Mouse (Mus musculus): Measurements from ENCODE around the gene Sv2c. TPM values are rescaled to one million over a fixed set of nuclear protein-coding genes. Genes with fewer than 3 reads are reported as not detected.
A peak's percentile ranks its signal among the peaks of the same experiment; 100 is the strongest.

Gene Sv2c
- polyA plus RNA-seq, 1 experiment: 12.0 TPM

GRCm38 (mm10) chr13:96008975-96009374, 123.4 kb downstream of the Sv2c start:
- Histone ChIP-seq H3K4me1 (ENCODE audit: control insufficient read depth, insufficient read depth, low read length) (no peaks in the 10 kb centered on the region), H3K27ac (ENCODE audit: insufficient read depth, low read length) (no peak overlapping the region), H3K4me3 (ENCODE audit: insufficient read depth, low read length) (no peak overlapping the region)
- no peak for TF ChIP-seq CTCF (IDR thresholded peaks at IDR 0.05; ENCODE audit: extremely low read depth, insufficient read depth, low read length)
- TF ChIP-seq POLR2A (IDR thresholded peaks at IDR 0.05; ENCODE audit: extremely low read depth, insufficient read depth, low read length): no peak

DNA sequence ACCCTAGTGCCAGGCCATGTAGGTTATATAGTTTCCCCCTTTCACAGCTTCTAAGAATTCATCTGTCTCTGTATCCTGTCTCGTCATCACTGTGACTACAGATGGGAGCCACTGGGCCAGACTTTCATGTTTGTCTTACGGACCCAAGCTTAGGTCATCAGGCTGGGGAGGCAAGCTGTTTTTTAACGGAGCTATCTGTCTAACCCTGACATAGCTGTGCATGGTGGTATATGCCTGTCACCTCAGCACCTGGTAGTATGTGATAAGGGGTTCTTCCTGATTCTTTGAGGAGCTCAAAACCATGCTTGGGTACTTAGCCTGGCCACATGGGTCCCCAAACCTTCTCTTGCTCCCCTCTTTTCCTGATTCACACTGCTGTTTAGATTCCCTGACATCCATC, 124.2 kb downstream of the Sv2c start:
- no peak overlapping the region for H3K27ac ChIP-seq (ENCODE audit: insufficient read depth, low read length)
- no peaks in the 10 kb centered on the region for H3K4me1 ChIP-seq (ENCODE audit: control insufficient read depth, insufficient read depth, low read length)
- TF ChIP-seq CTCF (IDR thresholded peaks at IDR 0.05; ENCODE audit: extremely low read depth, insufficient read depth, low read length) (no peak), POLR2A (IDR thresholded peaks at IDR 0.05; ENCODE audit: extremely low read depth, insufficient read depth, low read length) (no peak)
- no peak overlapping the region for H3K4me3 ChIP-seq (ENCODE audit: insufficient read depth, low read length)

DNA sequence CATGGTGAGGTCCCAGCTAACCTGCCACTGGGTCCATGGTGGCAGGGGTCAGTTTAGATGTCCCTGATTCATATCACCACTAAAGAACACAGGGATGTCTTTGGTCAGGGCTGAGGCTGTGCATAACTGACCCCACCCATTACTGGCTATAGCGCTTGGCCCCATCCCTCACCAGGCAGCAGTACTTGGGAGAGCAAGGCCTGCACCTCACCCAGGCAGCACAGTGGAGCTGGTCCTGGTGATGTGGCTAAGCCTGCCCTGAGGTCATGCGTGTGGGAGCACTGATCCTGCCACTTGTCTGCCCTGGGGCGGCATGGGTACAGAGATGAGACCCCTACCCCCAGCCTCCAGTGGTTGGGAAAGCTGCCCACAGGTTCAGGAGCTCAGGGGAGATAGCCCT, 128.8 kb downstream of the Sv2c start:
- no peak overlapping the region for H3K27ac ChIP-seq (ENCODE audit: insufficient read depth, low read length)
- TF ChIP-seq CTCF (IDR thresholded peaks at IDR 0.05; ENCODE audit: extremely low read depth, insufficient read depth, low read length) (no peak), POLR2A (IDR thresholded peaks at IDR 0.05; ENCODE audit: extremely low read depth, insufficient read depth, low read length) (no peak)
- H3K4me1 ChIP-seq (ENCODE audit: control insufficient read depth, insufficient read depth, low read length): no peaks in the 10 kb centered on the region
- H3K4me3 ChIP-seq (ENCODE audit: insufficient read depth, low read length): no peak overlapping the region

DNA sequence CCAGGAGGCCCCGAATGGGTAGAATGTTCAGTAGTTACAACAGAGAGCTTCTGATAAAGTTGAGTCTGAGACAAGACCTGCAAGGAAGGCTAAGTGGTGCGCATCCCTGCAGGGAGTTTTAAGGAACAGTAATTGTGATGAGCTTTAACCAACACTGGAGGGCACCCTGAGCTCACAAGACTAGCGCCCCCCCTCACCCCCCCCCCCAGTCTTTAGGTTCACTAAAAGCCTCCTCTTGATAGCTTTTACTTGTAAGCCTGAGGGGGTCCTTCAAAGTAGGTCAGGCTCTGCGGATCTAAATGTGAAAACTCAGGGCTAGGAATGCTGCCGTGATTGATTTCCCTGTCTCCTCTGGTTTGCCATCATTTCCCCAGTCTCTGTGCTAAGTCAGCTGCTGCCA, 129.9 kb downstream of the Sv2c start:
- no peak overlapping the region for H3K4me3 ChIP-seq (ENCODE audit: insufficient read depth, low read length)
- no peak overlapping the region for H3K27ac ChIP-seq (ENCODE audit: insufficient read depth, low read length)
- TF ChIP-seq POLR2A (IDR thresholded peaks at IDR 0.05; ENCODE audit: extremely low read depth, insufficient read depth, low read length) (no peak), CTCF (IDR thresholded peaks at IDR 0.05; ENCODE audit: extremely low read depth, insufficient read depth, low read length) (peak; percentile 23; the same call in 1 of the 2 replicates)
- H3K4me1 ChIP-seq (ENCODE audit: control insufficient read depth, insufficient read depth, low read length): no peaks in the 10 kb centered on the region

DNA sequence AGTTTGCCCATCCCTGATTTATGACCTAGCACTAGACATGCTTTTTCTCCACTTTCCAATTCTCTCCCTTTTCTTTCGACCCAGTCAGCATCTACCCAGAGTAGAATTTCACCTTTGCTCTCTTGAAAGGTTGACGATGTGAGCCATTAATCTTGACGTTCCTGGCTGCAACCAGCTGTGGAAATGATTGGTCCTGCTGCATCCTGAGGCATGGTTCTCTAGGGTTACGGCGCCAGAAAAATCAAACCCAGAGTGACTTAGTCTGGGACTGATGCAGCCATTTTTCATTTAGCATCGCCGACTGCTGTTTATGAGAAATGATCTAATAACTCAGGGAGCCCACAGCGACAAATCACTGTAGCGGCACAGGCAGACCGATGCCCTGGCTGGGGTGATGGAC, 133.0 kb downstream of the Sv2c start:
- TF ChIP-seq CTCF (IDR thresholded peaks at IDR 0.05; ENCODE audit: extremely low read depth, insufficient read depth, low read length) (no peak), POLR2A (IDR thresholded peaks at IDR 0.05; ENCODE audit: extremely low read depth, insufficient read depth, low read length) (no peak)
- Histone ChIP-seq H3K4me1 (ENCODE audit: control insufficient read depth, insufficient read depth, low read length) (no peaks in the 10 kb centered on the region), H3K27ac (ENCODE audit: insufficient read depth, low read length) (no peak overlapping the region), H3K4me3 (ENCODE audit: insufficient read depth, low read length) (no peak overlapping the region)

DNA sequence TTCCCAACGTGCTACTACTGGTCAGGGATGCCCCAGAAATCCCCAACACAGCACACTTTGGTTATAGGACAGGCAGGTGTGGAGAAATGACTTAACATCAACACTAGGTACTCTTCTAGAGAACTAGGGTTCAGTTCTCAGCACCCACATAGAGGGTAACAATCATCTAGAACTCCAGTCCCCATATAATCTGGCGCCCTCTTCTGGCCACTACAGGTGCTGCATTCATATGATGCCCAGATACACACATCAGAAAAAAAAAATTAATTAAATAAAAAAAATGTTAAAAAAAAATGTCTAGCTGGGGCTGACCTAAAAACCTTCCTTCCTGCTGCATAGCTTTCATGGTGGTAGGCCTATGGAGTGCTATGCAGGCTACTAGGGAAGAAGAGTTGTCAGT, 135.1 kb downstream of the Sv2c start:
- Histone ChIP-seq H3K4me1 (ENCODE audit: control insufficient read depth, insufficient read depth, low read length) (no peaks in the 10 kb centered on the region), H3K27ac (ENCODE audit: insufficient read depth, low read length) (no peak overlapping the region), H3K4me3 (ENCODE audit: insufficient read depth, low read length) (no peak overlapping the region)
- no peak for TF ChIP-seq POLR2A (IDR thresholded peaks at IDR 0.05; ENCODE audit: extremely low read depth, insufficient read depth, low read length)
- TF ChIP-seq CTCF (IDR thresholded peaks at IDR 0.05; ENCODE audit: extremely low read depth, insufficient read depth, low read length): no peak

DNA sequence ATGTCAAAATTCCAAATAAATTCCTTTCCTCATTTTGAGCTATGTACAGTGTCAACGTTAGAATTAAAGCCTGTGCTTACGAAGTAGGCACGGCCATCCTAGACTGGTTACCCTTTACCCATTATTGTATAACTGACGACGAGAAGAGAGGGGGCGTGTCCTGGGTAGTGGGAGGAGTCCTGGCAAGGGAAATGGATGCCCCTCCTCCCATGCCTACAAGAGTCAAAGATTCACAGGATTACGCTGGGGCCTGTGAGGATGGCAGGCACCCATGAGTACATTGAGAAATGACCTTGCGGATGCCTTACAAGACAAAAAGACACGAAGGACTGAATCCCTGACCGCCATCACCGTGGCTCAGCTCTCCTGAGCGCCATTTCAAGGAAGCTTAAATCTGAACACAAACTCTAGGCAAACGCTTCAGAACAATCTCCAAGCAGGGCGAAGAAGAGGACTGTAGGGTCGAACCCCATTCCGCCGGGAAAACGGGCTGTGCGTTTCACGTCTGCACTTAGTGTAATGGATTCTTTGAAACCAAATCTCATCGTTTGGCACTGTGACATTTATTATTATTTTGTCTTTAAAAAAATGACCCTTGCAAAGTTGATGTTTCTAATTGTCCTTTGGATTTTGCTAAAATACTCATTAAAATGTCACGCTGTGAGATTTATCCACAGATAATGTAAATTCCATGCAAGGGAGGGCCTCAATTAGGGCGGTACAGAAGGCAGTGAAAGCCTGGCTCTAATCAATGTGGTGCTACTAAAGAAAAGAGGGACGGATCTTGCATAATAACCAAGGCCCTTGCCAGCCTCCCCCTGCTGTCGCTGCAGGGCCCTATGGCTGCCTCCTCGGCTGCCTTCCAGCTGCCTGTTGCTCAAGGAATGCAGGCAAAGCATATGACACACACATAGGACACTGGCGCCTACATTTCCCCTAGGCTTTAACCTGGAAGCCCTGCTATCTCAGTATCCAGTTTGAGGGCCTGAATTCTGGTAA, 137.4 kb downstream of the Sv2c start:
- H3K4me3 ChIP-seq (ENCODE audit: insufficient read depth, low read length): no peak overlapping the region
- H3K27ac ChIP-seq (ENCODE audit: insufficient read depth, low read length): no peak overlapping the region
- TF ChIP-seq POLR2A (IDR thresholded peaks at IDR 0.05; ENCODE audit: extremely low read depth, insufficient read depth, low read length) (no peak), CTCF (IDR thresholded peaks at IDR 0.05; ENCODE audit: extremely low read depth, insufficient read depth, low read length) (no peak)
- no peaks in the 10 kb centered on the region for H3K4me1 ChIP-seq (ENCODE audit: control insufficient read depth, insufficient read depth, low read length)

DNA sequence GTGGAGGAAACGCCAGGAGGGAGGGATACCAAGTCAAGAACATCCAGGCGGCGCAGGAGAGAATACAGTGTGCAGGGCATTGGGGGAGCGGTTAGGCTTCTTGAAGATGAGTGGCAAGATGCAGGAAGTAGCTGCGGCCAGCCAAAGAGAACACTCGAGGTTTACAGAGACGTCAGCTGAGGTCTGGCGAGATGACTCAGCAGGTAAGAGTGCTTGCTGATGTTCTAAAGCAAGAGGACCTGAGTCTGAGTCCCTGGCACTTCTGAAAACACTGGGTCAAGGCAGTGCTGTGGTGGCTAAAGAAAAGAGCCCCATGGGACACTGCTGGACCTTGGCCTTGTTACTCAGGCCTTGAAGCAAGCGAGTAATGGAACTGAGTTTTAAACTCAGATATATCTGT, 144.2 kb downstream of the Sv2c start:
- TF ChIP-seq CTCF (IDR thresholded peaks at IDR 0.05; ENCODE audit: extremely low read depth, insufficient read depth, low read length): no peak
- Histone ChIP-seq H3K27ac (ENCODE audit: insufficient read depth, low read length) (no peak overlapping the region), H3K4me1 (ENCODE audit: control insufficient read depth, insufficient read depth, low read length) (no peaks in the 10 kb centered on the region), H3K4me3 (ENCODE audit: insufficient read depth, low read length) (no peak overlapping the region)

- TF ChIP-seq POLR2A (IDR thresholded peaks at IDR 0.05; ENCODE audit: extremely low read depth, insufficient read depth, low read length) (no peak), CTCF (IDR thresholded peaks at IDR 0.05; ENCODE audit: extremely low read depth, insufficient read depth, low read length) (no peak)
Observed at GRCm38 (mm10) chr13:95987147-95987546, 145.2 kb downstream of the Sv2c start.

DNA sequence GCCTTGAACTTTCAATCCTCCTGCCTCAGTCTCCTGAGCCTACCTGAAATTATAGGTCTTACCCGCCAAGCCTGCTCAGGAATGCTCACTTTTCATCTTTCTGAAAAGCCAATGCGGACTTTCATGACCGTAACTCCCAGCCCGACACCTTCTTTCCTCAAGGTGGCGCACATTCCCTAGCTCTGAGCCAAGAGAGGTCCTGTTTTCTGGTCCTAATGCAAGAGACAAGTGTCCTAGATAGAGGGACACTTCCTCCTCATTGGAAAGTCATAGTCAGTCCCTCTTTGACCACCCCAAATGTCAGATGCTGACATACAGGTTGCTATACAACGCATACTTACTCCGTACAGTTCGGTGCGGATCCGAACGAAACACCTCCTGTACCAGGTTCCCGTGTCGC, 146.0 kb downstream of the Sv2c start:
- Histone ChIP-seq H3K27ac (ENCODE audit: insufficient read depth, low read length) (no peak overlapping the region), H3K4me3 (ENCODE audit: insufficient read depth, low read length) (no peak overlapping the region), H3K4me1 (ENCODE audit: control insufficient read depth, insufficient read depth, low read length) (no peaks in the 10 kb centered on the region)
- TF ChIP-seq CTCF (IDR thresholded peaks at IDR 0.05; ENCODE audit: extremely low read depth, insufficient read depth, low read length) (peak; percentile 39), POLR2A (IDR thresholded peaks at IDR 0.05; ENCODE audit: extremely low read depth, insufficient read depth, low read length) (no peak)

More at GRCm38 (mm10) chr13:95987147-95987546, 145.2 kb downstream of the Sv2c start:
- H3K4me1 ChIP-seq (ENCODE audit: control insufficient read depth, insufficient read depth, low read length): no peaks in the 10 kb centered on the region
- H3K27ac ChIP-seq (ENCODE audit: insufficient read depth, low read length): no peak overlapping the region
- H3K4me3 ChIP-seq (ENCODE audit: insufficient read depth, low read length): no peak overlapping the region

All from cortical plate, adult 2 months (tissue).